Mouse (Mus musculus) embryonic fibroblast, embryonic 13.5 days (primary cell): ENCODE measurements around the gene Suclg2.

Experiments used
- CTCF ChIP-seq: IDR thresholded peaks from 2 replicates; pipeline ENCODE4 v1.5.1; 2011; ENCODE audit warnings: mild to moderate bottlenecking, control low read depth, low read length, moderate library complexity, borderline replicate concordance; ENCODE audit not compliant: insufficient read depth
- POLR2A ChIP-seq: IDR thresholded peaks from 2 replicates; pipeline ENCODE4 v1.6.1; 2011; ENCODE audit warnings: low read depth, mild to moderate bottlenecking, control low read depth, low read length, moderate library complexity

- TF ChIP-seq POLR2A (no peak), CTCF (no peak)
Observed at GRCm38 (mm10) chr6:95511689-95512088, 206.9 kb downstream of the Suclg2 start.
